Mouse (Mus musculus): Measurements from ENCODE around the gene Lars2. TPM values are rescaled to one million over a fixed set of nuclear protein-coding genes. Genes with fewer than 3 reads are reported as not detected.

Lars2 gene
- total and polyA plus RNA-seq, 3 experiments: 5.1 to 15,188 (median 765) TPM

GRCm38 (mm10) chr9:123391140-123391849 lies 24.6 kb downstream of the Lars2 start:
- Histone ChIP-seq H3K79me2 (replicated peaks; ENCODE audit: control insufficient read depth, extremely low read depth, insufficient read depth, poor library complexity, severe bottlenecking) (no peaks in the 10 kb centered on the region), H3K9ac (ENCODE audit: insufficient read depth, low read depth) (no peak overlapping the region), H3K9me3 (replicated peaks; ENCODE audit: low read length) (no peaks in the 10 kb centered on the region), H3K4me2 (ENCODE audit: insufficient read depth, low read depth, poor library complexity, severe bottlenecking) (no peak overlapping the region), H3K27ac (ENCODE audit: insufficient read depth, low read depth) (no peak overlapping the region), H3K27me3 (replicated peaks) (no peaks in the 10 kb centered on the region), H3K36me3 (replicated peaks in 1 of 2; ENCODE audit: control insufficient read depth in 1 of 2, insufficient read depth in 1 of 2, low read length in 1 of 2) (peaks cover 14 to 55% of the 10 kb centered on the region in 2 experiments), H3K4me1 (ENCODE audit: control insufficient read depth in 1 of 2, insufficient read depth in 2 of 2) (peaks cover 0 to 8% of the 10 kb centered on the region in 2 experiments; a peak in 2 of 4 replicates), H3K4me3 (replicated peaks in 1 of 3; ENCODE audit: low read depth in 2 of 3, low read length in 2 of 3, poor library complexity in 1 of 3) (no peak overlapping the region)
- dilution Hi-C loops (cut with MboI; ENCODE audit: extremely low pct_ligation_motif_present, extremely low pct_unique_long_range_greater_than_20kb, low sequenced_read_pairs) (no loop called here), in situ Hi-C loops (cut with MboI; ENCODE audit: low pct_ligation_motif_present, low pct_unique_long_range_greater_than_20kb, low sequenced_read_pairs) (no loop called here)
- no peak for TF ChIP-seq CHD1 (IDR thresholded peaks at IDR 0.05; ENCODE audit: low read depth, low read length)
- TF ChIP-seq MEF2A (IDR thresholded peaks at IDR 0.05; ENCODE audit: borderline replicate concordance, low read depth, low read length): no peak
- no peak for TF ChIP-seq KAT2A (IDR thresholded peaks at IDR 0.05; ENCODE audit: insufficient replicate concordance, low read length)
- no peak for TF ChIP-seq CTCF (conservative IDR thresholded peaks at IDR 0.05 in 1 of 2, IDR thresholded peaks at IDR 0.05 in 1 of 2; ENCODE audit: low read depth in 2 of 2, low read length in 2 of 2)
- no peak for TF ChIP-seq SIN3A (IDR thresholded peaks at IDR 0.05; ENCODE audit: low read length)
- TF ChIP-seq JUND (conservative IDR thresholded peaks at IDR 0.05; ENCODE audit: low read depth, low read length): no peak
- TF ChIP-seq NRF1 (IDR thresholded peaks at IDR 0.05; ENCODE audit: low read depth, low read length): no peak
- no peak for TF ChIP-seq RAD21 (IDR thresholded peaks at IDR 0.05; ENCODE audit: low read depth, low read length)
- no peak for TF ChIP-seq MYC (IDR thresholded peaks at IDR 0.05; ENCODE audit: low read depth, low read length)
- no peak for TF ChIP-seq BHLHE40 (IDR thresholded peaks at IDR 0.05; ENCODE audit: low read depth, low read length)
- no peak for TF ChIP-seq MAFK (IDR thresholded peaks at IDR 0.05; ENCODE audit: insufficient replicate concordance, low read length)
- no peak for TF ChIP-seq TBP (conservative IDR thresholded peaks at IDR 0.05; ENCODE audit: low read depth, low read length)
- TF ChIP-seq CHD2 (IDR thresholded peaks at IDR 0.05; ENCODE audit: low read length): no peak
- no peak for TF ChIP-seq USF2 (conservative IDR thresholded peaks at IDR 0.05; ENCODE audit: low read depth, low read length)
- no peak for DNase-seq (ENCODE audit: extremely low read depth)

GRCm38 (mm10) chr9:123394856-123395255 lies 28.1 kb downstream of the Lars2 start:
- Histone ChIP-seq H3K27ac (ENCODE audit: insufficient read depth, low read depth) (no peak overlapping the region), H3K27me3 (replicated peaks) (no peaks in the 10 kb centered on the region), H3K79me2 (replicated peaks; ENCODE audit: control insufficient read depth, extremely low read depth, insufficient read depth, poor library complexity, severe bottlenecking) (no peaks in the 10 kb centered on the region), H3K4me3 (replicated peaks in 1 of 3; ENCODE audit: low read depth in 2 of 3, low read length in 2 of 3, poor library complexity in 1 of 3) (no peak overlapping the region), H3K36me3 (replicated peaks in 1 of 2; ENCODE audit: control insufficient read depth in 1 of 2, insufficient read depth in 1 of 2, low read length in 1 of 2) (peaks cover 12 to 56% of the 10 kb centered on the region in 2 experiments), H3K4me2 (ENCODE audit: insufficient read depth, low read depth, poor library complexity, severe bottlenecking) (no peak overlapping the region), H3K4me1 (ENCODE audit: control insufficient read depth in 1 of 2, insufficient read depth in 2 of 2) (peaks cover 0 to 8% of the 10 kb centered on the region in 2 experiments; a peak in 2 of 4 replicates), H3K9me3 (replicated peaks; ENCODE audit: low read length) (no peaks in the 10 kb centered on the region), H3K9ac (ENCODE audit: insufficient read depth, low read depth) (no peak overlapping the region)
- in situ Hi-C loops (cut with MboI; ENCODE audit: low pct_ligation_motif_present, low pct_unique_long_range_greater_than_20kb, low sequenced_read_pairs): no loop called here
- dilution Hi-C loops (cut with MboI; ENCODE audit: extremely low pct_ligation_motif_present, extremely low pct_unique_long_range_greater_than_20kb, low sequenced_read_pairs): no loop called here
- no peak for DNase-seq (ENCODE audit: extremely low read depth)
- no peak for TF ChIP-seq TCF12 (IDR thresholded peaks at IDR 0.05; ENCODE audit: low read depth, low read length)
- TF ChIP-seq RCOR1 (conservative IDR thresholded peaks at IDR 0.05; ENCODE audit: low read depth, low read length): no peak
- no peak for TF ChIP-seq UBTF (IDR thresholded peaks at IDR 0.05; ENCODE audit: low read depth, low read length)
- TF ChIP-seq ETS1 (conservative IDR thresholded peaks at IDR 0.05; ENCODE audit: low read depth, low read length): no peak

All from CH12.LX (cell line).